Mouse (Mus musculus): ENCODE measurements around the gene Bmp4. TPM values are rescaled to one million over a fixed set of nuclear protein-coding genes. Genes with fewer than 3 reads are reported as not detected.

Bmp4 gene
- total RNA-seq, 2 experiments from 2014 or later = 19.5 to 34.7 TPM

- DNase-seq (ENCODE audit: low spot score in 2 of 2) = no peak
These were observed 3.8 kb downstream of the Bmp4 start for GRCm38 (mm10) chr14:46386478-46387356.

DNA sequence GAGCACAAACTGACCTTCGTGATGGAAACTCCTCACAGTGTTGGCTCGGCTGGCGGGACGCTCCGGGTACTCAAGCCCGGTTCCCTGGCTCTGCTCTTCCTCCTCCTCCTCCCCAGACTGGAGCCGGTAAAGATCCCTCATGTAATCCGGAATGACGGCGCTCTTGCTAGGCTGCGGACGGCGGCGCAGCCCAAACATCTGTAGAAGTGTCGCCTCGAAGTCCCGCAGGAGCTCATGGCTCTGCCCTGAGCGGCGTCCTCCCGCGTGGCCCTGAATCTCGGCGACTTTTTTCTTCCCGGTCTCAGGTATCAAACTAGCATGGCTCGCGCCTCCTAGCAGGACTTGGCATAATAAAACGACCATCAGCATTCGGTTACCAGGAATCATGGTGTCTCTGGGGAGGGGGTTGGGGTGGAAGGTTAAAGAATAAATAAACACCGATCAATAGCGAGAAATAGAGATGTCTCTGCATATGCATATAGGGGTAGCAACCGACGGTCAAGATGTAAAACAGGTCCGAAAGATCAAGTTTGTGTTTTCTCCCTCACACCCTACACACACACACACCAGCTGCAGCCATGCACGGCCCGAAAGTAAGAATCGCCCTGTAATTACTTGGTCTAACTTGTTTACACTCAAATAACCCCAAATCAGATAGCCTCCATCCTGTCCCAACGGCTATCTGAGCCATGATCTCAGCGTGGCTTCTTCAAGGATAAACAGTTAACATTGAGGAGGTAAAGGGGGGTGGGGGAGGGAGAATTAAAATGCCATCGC, 4.6 kb downstream of the Bmp4 start:
- no peak for DNase-seq (ENCODE audit: low spot score in 2 of 2)

- DNase-seq (ENCODE audit: low spot score in 2 of 2) = no peak
These were observed 5.3 kb downstream of the Bmp4 start for GRCm38 (mm10) chr14:46384946-46385691.

DNA sequence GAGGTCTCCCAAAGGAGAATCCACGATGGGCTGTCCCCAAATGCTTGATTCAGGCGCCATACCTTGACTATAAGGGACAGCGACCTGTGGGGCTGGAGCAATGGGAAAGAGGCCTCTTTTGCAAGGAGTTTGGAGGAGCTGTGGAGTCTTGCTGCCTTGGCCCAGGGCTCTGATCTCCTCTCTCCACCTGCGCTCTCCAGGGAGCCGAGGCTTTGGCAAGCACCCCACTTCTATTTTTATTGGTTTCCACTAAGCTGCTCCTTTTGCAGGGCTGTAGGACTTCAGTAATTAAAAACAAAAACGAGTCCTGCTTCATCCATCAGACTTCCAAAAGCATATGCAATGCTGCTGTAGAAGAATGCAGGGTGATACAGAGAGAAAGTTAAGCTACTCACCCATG, 9.0 kb downstream of the Bmp4 start:
- DNase-seq (ENCODE audit: low spot score in 2 of 2) = peak in 1 of 2 experiments; percentile 73

GRCm38 (mm10) chr14:46380286-46380721, 10.2 kb downstream of the Bmp4 start:
- DNase-seq (ENCODE audit: low spot score in 2 of 2) = peak in 1 of 2 experiments; percentile 39

DNA sequence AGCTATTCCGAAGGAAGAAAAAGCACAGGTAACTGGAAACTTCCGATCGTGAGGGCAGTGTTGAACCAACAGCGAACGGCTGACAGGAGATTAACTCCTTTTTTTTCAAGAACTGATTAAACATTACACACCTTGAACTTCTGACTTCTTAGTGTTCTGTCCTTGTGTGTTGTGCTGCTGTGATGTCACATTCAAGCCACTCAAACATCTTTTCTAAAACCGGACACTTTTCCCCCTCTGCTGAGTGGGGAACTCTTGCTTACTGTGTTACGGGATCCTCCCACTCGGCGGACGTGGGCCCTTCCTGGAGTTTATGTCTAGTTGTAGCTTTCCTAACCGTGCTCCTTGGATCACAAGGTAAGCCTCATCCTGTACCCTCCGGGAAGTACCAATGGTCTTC, 11.2 kb downstream of the Bmp4 start, which contains the start of gene Gm15217:
Gm15217 (plus strand) TSS at position 130 of the 400 bp plus-strand sequence.
- no peak for DNase-seq (ENCODE audit: low spot score in 2 of 2)

DNA sequence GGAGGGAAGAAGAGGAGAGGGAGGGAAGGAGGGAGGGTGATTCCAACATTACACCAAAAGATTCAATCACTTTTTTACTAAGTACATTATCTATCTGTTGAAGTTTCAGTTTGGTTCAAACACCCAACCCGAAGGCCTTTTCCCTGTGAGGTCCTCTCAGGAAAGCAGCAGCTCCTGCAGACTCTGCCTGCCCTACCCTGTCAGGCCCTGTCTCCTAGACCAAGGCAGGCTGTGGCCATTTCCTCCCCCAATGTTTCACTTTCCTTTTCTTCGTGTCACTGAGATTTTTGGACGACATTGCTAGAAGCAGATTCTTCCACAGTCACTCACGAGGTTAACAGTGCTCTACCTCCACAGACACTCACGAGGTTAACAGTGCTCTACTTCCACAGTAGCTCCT, 14.7 kb downstream of the Bmp4 start:
- no peak for DNase-seq (ENCODE audit: low spot score in 2 of 2)

- DNase-seq (ENCODE audit: low spot score in 2 of 2) = no peak
These were observed 18.0 kb downstream of the Bmp4 start for GRCm38 (mm10) chr14:46372452-46372851.

DNA sequence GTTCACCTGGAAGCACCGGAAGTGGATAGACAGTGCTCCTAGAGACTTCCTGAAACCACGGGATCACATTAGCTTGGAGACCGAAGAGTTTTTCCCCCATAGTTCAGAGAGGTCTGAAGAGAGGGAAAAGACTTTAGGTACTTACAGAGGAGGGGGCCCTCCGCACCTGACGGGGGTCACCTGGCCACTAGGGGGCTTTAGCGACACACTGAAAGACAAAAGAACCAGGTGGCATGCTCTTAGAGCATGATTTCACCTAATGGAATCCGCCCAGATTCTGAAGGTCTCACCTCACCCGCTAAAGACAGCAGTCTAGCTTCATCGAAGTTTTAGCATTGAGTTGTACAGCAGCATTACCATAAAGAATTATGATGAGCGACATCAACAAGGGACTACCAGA, 27.3 kb downstream of the Bmp4 start:
- DNase-seq (ENCODE audit: low spot score in 2 of 2) = no peak

GRCm38 (mm10) chr14:46357696-46358095, 32.8 kb downstream of the Bmp4 start:
- DNase-seq (ENCODE audit: low spot score in 2 of 2) = no peak

DNA sequence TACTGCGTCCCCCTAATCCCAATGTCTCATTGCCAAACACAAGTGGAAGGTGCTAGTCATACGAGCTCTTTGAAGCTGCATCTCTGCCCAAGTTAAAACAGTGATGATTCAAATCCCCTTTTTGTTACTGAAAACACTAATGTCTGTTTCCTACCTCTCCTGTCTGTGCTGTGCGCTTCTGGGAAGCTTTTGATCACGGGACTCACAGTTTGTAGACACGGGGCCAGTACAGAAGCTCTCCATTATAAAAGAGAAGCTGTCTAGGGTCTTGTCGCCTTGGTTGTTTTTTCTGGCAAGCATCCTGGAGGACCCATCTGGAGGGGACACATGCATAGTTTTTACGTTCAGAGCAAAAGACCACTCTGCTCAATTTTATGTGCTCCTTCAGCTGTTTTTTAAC, 33.2 kb downstream of the Bmp4 start:
- DNase-seq (ENCODE audit: low spot score in 2 of 2) = no peak

DNA sequence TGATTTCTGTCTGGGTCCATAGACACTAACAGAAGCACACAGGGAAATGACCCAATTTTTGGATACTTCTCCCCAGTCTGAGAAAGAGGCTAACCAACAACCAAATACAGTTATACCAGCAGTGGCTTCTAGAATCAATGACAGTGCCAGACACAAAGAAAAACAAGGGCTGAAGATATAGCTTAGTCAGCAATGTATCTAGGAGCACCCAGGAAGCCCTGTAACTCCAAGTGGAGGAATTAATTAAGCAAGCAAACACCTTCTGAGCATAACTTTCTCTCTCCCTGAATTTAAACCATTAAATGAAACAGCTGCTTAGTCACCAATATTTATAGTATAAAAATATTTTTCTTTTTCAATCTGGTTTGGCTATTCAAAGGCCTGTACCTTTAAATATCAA, 45.7 kb downstream of the Bmp4 start:
- DNase-seq (ENCODE audit: low spot score in 2 of 2) = no peak

- DNase-seq (ENCODE audit: low spot score in 2 of 2) = no peak
These were observed 51.7 kb downstream of the Bmp4 start for GRCm38 (mm10) chr14:46338801-46339200.

Other genes starting within 250 kb of the Bmp4 start
- not detected for gene Gm15217, start 11.3 kb downstream of the Bmp4 start, total RNA-seq (2021)

All from gastrocnemius, postnatal 4 days (tissue).